Mouse (Mus musculus) cortical plate, adult 2 months (tissue): Measurements from ENCODE around the gene Olfr68.

Experiments
- CTCF ChIP-seq: fragments of 200-500 bp; IDR thresholded peaks from 2 replicates; pipeline ENCODE4 v1.5.1; 2011; ENCODE audit warnings: mild to moderate bottlenecking, control low read depth, low read length; ENCODE audit not compliant: insufficient read depth; ENCODE audit errors: extremely low read depth
- POLR2A ChIP-seq: fragments of 200-500 bp; IDR thresholded peaks from 2 replicates; pipeline ENCODE4 v1.6.1; 2011; ENCODE audit warnings: mild to moderate bottlenecking, low read length, control low read depth; ENCODE audit not compliant: insufficient read depth; ENCODE audit errors: extremely low read depth

GRCm38 (mm10) chr7:103824597-103824996 is 45.1 kb upstream of the Olfr68 start:
- TF ChIP-seq POLR2A, result no peak
- TF ChIP-seq CTCF, result no peak
